In the genomic region with DNA sequence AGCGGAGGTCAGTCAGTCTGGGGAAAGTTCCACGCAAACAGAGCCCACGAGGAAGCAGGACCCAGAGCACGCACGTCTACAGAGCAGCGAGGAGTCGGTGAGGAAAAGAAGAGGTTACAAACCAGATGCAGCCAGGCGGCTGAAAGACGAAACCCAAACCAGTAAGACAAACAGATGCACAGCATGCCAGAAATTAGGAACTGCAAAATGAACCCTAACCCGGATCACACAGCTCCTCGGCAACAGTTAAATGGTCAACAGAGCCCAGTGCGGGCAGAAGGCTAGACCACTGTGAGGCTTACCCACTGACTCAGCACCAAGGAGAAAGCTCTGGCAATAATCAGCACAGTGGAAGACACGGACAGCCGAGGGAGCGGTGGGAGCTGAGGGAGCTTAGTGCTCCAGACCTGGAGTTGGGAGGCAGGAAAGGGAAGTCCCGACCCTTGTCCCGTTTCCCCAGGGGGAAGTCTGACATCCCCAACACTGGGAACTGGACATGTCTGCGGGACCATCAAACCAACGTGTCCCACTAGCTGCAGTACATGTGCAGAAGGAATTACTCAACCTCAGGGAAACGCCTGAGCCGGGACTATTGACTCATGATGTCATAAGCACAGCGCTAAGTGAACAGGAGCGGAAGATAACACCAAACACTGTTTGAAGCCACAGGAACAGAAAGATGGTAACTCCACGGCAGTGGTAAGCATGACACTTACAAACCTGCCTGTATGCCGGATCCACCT, we compare ENCODE assay signal across 10 mouse cellular contexts. TPM values are rescaled to one million over a fixed set of nuclear protein-coding genes. Genes with fewer than 3 reads are reported as not detected.
A peak's percentile ranks its signal among the peaks of the same experiment; 100 is the strongest.
DNase-seq lines count a peak whose midpoint lies in the region; ATAC-seq and TF ChIP-seq lines count a peak whose summit lies in the region.
"Had no signal": no experiment of that assay in that cellular context is flagged by ENCODE, and none has a peak within 500 bp of the region (broad histone marks: within the 10 kb centered on the region; RNA-seq: fewer than 3 reads in every experiment).

No protein-coding gene starts in this region.

- 85% methylated on average over 25 of the region's 25 CpGs for WGBS in midbrain, embryonic 13.5 days
- WGBS in midbrain, embryonic 14.5 days = 86% methylated on average over 25 of the region's 25 CpGs
- WGBS in heart, embryonic 10.5 days = 48% methylated on average over 25 of the region's 25 CpGs
- 30% methylated on average over 25 of the region's 25 CpGs for WGBS in liver, embryonic 11.5 days
- 45% methylated on average over 25 of the region's 25 CpGs for WGBS in stomach, embryonic 16.5 days

- no peak overlapping the region for H3K9ac ChIP-seq in midbrain, embryonic 13.5 days (replicated peaks)
- no peak overlapping the region for H3K9ac ChIP-seq in midbrain, embryonic 14.5 days (replicated peaks; ENCODE audit: low read length)
- peak overlapping the region; percentile 4 for H3K9ac ChIP-seq in liver, embryonic 11.5 days (ENCODE audit: low read depth, low read length)
- peak overlapping the region; percentile 45 for H3K9ac ChIP-seq in stomach, embryonic 16.5 days (ENCODE audit: low read length)
- H3K9ac ChIP-seq: neural tube, embryonic 15.5 days had no signal

- H3K9me3 ChIP-seq in midbrain, embryonic 13.5 days = no peaks in the 10 kb centered on the region
- H3K9me3 ChIP-seq in midbrain, embryonic 14.5 days (ENCODE audit: control insufficient read depth, low read length) = no peaks in the 10 kb centered on the region
- H3K9me3 ChIP-seq in heart, embryonic 10.5 days = no peaks in the 10 kb centered on the region
- H3K9me3 ChIP-seq in liver, embryonic 11.5 days (ENCODE audit: control insufficient read depth, low read length) = no peaks in the 10 kb centered on the region
- H3K9me3 ChIP-seq in stomach, embryonic 16.5 days (replicated peaks; ENCODE audit: control insufficient read depth, low read length) = no peaks in the 10 kb centered on the region
- H3K9me3 ChIP-seq: neural tube, embryonic 15.5 days had no signal

- no peak overlapping the region for H3K4me2 ChIP-seq in midbrain, embryonic 13.5 days (replicated peaks)
- no peak overlapping the region for H3K4me2 ChIP-seq in midbrain, embryonic 14.5 days (ENCODE audit: low read length)
- peak overlapping the region; percentile 37 for H3K4me2 ChIP-seq in liver, embryonic 11.5 days
- peak overlapping the region; percentile 34 for H3K4me2 ChIP-seq in stomach, embryonic 16.5 days (ENCODE audit: low read depth, low read length)
- H3K4me2 ChIP-seq: neural tube, embryonic 15.5 days had no signal

- no peak for DNase-seq in midbrain, embryonic 14.5 days
- DNase-seq in heart, embryonic 10.5 days (ENCODE audit: low spot score) = no peak
- no peak for DNase-seq in liver, embryonic 11.5 days (ENCODE audit: low spot score)
- no peak for DNase-seq in layer of hippocampus, adult 2 months (ENCODE audit: low spot score in 2 of 2)
- no peak for DNase-seq in layer of hippocampus, adult 11-12 months (ENCODE audit: low spot score)
- no peak for DNase-seq in gastrocnemius, postnatal 36 days
- DNase-seq: gastrocnemius, postnatal 10 days had no signal

- TF ChIP-seq CTCF in layer of hippocampus, adult 2 months (conservative IDR thresholded peaks at IDR 0.05) = no peak

- peaks cover 26% of the 10 kb centered on the region for H3K4me1 ChIP-seq in midbrain, embryonic 13.5 days (replicated peaks)
- no peaks in the 10 kb centered on the region; the same call in 1 of the 2 replicates for H3K4me1 ChIP-seq in midbrain, embryonic 14.5 days (ENCODE audit: control insufficient read depth, insufficient read depth, low read length)
- H3K4me1 ChIP-seq in heart, embryonic 10.5 days = peaks cover 81% of the 10 kb centered on the region
- peaks cover 73% of the 10 kb centered on the region for H3K4me1 ChIP-seq in liver, embryonic 11.5 days (replicated peaks; ENCODE audit: control insufficient read depth, insufficient read depth, low read length)
- peaks cover 71% of the 10 kb centered on the region for H3K4me1 ChIP-seq in stomach, embryonic 16.5 days (ENCODE audit: control insufficient read depth, insufficient read depth, low read length)

- ATAC-seq in midbrain, embryonic 13.5 days = no peak
- no peak for ATAC-seq in midbrain, embryonic 14.5 days (ENCODE audit: low FRiP score, low TSS enrichment)
- ATAC-seq in liver, embryonic 11.5 days (replicated peaks; ENCODE audit: low FRiP score) = 0 out of 2 replicates have a peak, but pooled peaks have one; percentile 0
- no peak for ATAC-seq in stomach, embryonic 16.5 days (ENCODE audit: insufficient read depth, low FRiP score)

- intact Hi-C loops in gastrocnemius, postnatal 36 days (cut with DNase I) = no loop called here

- H3K36me3 ChIP-seq in midbrain, embryonic 13.5 days = peaks cover 95% of the 10 kb centered on the region
- peaks cover 89% of the 10 kb centered on the region for H3K36me3 ChIP-seq in midbrain, embryonic 14.5 days (ENCODE audit: control insufficient read depth, insufficient read depth, low read length)
- peaks cover 90% of the 10 kb centered on the region for H3K36me3 ChIP-seq in heart, embryonic 10.5 days
- H3K36me3 ChIP-seq in liver, embryonic 11.5 days (ENCODE audit: control insufficient read depth, insufficient read depth, low read length) = peaks cover 44% of the 10 kb centered on the region
- peaks cover 27% of the 10 kb centered on the region for H3K36me3 ChIP-seq in stomach, embryonic 16.5 days (ENCODE audit: control insufficient read depth, insufficient read depth, low read length)

- H3K27me3 ChIP-seq in midbrain, embryonic 13.5 days = no peaks in the 10 kb centered on the region
- H3K27me3 ChIP-seq in midbrain, embryonic 14.5 days (ENCODE audit: control insufficient read depth, insufficient read depth, low read length) = no peaks in the 10 kb centered on the region
- H3K27me3 ChIP-seq in heart, embryonic 10.5 days (ENCODE audit: insufficient read depth, poor library complexity, severe bottlenecking) = no peaks in the 10 kb centered on the region
- no peaks in the 10 kb centered on the region for H3K27me3 ChIP-seq in liver, embryonic 11.5 days (replicated peaks; ENCODE audit: control insufficient read depth, insufficient read depth, low read length)
- H3K27me3 ChIP-seq in stomach, embryonic 16.5 days (ENCODE audit: control insufficient read depth, insufficient read depth, low read length) = no peaks in the 10 kb centered on the region
- H3K27me3 ChIP-seq: neural tube, embryonic 15.5 days had no signal

- H3K27ac ChIP-seq in midbrain, embryonic 13.5 days = 0 out of 2 replicates have a peak overlapping the region, but pooled peaks have one; percentile 9
- H3K27ac ChIP-seq in midbrain, embryonic 14.5 days (replicated peaks; ENCODE audit: low read depth, low read length) = no peak overlapping the region
- H3K27ac ChIP-seq in heart, embryonic 10.5 days = peak overlapping the region; percentile 67
- H3K27ac ChIP-seq in liver, embryonic 11.5 days (ENCODE audit: low read depth, low read length) = peak overlapping the region; percentile 69
- peak overlapping the region; percentile 98 for H3K27ac ChIP-seq in stomach, embryonic 16.5 days (ENCODE audit: low read length)
- no peak overlapping the region for H3K27ac ChIP-seq in layer of hippocampus, adult 2 months

- H3K4me3 ChIP-seq in midbrain, embryonic 13.5 days (replicated peaks) = no peak overlapping the region
- no peak overlapping the region for H3K4me3 ChIP-seq in midbrain, embryonic 14.5 days (replicated peaks; ENCODE audit: low read depth, low read length)
- no peak overlapping the region for H3K4me3 ChIP-seq in heart, embryonic 10.5 days
- H3K4me3 ChIP-seq in liver, embryonic 11.5 days (ENCODE audit: low read depth, low read length) = no peak overlapping the region
- H3K4me3 ChIP-seq in stomach, embryonic 16.5 days (replicated peaks; ENCODE audit: low read length) = no peak overlapping the region
- no peak overlapping the region for H3K4me3 ChIP-seq in layer of hippocampus, adult 2 months
- H3K4me3 ChIP-seq: neural tube, embryonic 15.5 days had no signal

RNA-seq across cellular contexts. Expression of gene Kctd10, which starts 8.4 kb away (rescaled TPM):
- 92.8 and 94.0 TPM in 2 replicates for polyA plus RNA-seq in midbrain, embryonic 13.5 days (2015; fragmentation: Nextera tagmentation; extraction: Ambion mirVana)
- polyA plus RNA-seq in midbrain, embryonic 14.5 days (2014; fragmentation: Nextera tagmentation; extraction: Ambion mirVana) = 58.7 and 82.4 TPM in 2 replicates
- polyA plus RNA-seq in heart, embryonic 10.5 days (2016; fragmentation: Nextera tagmentation; extraction: Ambion mirVana) = 105 and 113 TPM in 2 replicates
- polyA plus RNA-seq in liver, embryonic 11.5 days (2014; fragmentation: Nextera tagmentation; extraction: Ambion mirVana) = 59.1 and 64.1 TPM in 2 replicates
- 145 and 161 TPM in 2 replicates for polyA plus RNA-seq in stomach, embryonic 16.5 days (2015; fragmentation: Nextera tagmentation; extraction: Ambion mirVana)
- 10 to 100 TPM; 51.5 to 51.7 TPM for total RNA-seq in layer of hippocampus, adult 2 months (2021)
- total RNA-seq in gastrocnemius, postnatal 36 days (2021) = 10 to 100 TPM; 14.1 to 16.6 TPM

RNA-seq across cellular contexts. Expression of gene Ube3b, which starts 8.5 kb away (rescaled TPM):
- polyA plus RNA-seq in midbrain, embryonic 13.5 days (2015; fragmentation: Nextera tagmentation; extraction: Ambion mirVana) = 36.9 and 43.1 TPM in 2 replicates
- 42.7 and 49.2 TPM in 2 replicates for polyA plus RNA-seq in midbrain, embryonic 14.5 days (2014; fragmentation: Nextera tagmentation; extraction: Ambion mirVana)
- polyA plus RNA-seq in heart, embryonic 10.5 days (2016; fragmentation: Nextera tagmentation; extraction: Ambion mirVana) = 47.9 and 59.0 TPM in 2 replicates
- 41.1 and 41.4 TPM in 2 replicates for polyA plus RNA-seq in liver, embryonic 11.5 days (2014; fragmentation: Nextera tagmentation; extraction: Ambion mirVana)
- 42.5 and 48.1 TPM in 2 replicates for polyA plus RNA-seq in stomach, embryonic 16.5 days (2015; fragmentation: Nextera tagmentation; extraction: Ambion mirVana)
- total RNA-seq in layer of hippocampus, adult 2 months (2021) = 10 to 100 TPM; 80.8 to 85.6 TPM
- 100 to 1,000 TPM; 107 to 118 TPM for total RNA-seq in gastrocnemius, postnatal 36 days (2021)

Comparison
In these comparisons a context has a peak if more than half of its experiments do, and no peak if none do; other contexts are left out.
1. H3K27ac ChIP-seq: peak in midbrain, embryonic 13.5 days (single experiment), heart, embryonic 10.5 days (single experiment), liver, embryonic 11.5 days (single experiment) and stomach, embryonic 16.5 days (single experiment); none in midbrain, embryonic 14.5 days (single experiment) and layer of hippocampus, adult 2 months (single experiment).
2. H3K4me2 ChIP-seq: peak in liver, embryonic 11.5 days (single experiment) and stomach, embryonic 16.5 days (single experiment); none in midbrain, embryonic 13.5 days (single experiment) and midbrain, embryonic 14.5 days (single experiment).
3. H3K9ac ChIP-seq: peak in liver, embryonic 11.5 days (single experiment) and stomach, embryonic 16.5 days (single experiment); none in midbrain, embryonic 13.5 days (single experiment) and midbrain, embryonic 14.5 days (single experiment).